Mouse (Mus musculus) urinary bladder, adult 2 months (tissue): ENCODE measurements around the gene Fat3. TPM values are rescaled to one million over a fixed set of nuclear protein-coding genes. Genes with fewer than 3 reads are reported as not detected.

ENCODE experiments used
- DNase-seq: peaks from one replicate; pipeline ENCODE4 v3.0.0; 2022; ENCODE audit warnings: low spot score
- polyA plus RNA-seq: library from polyadenylated mRNA; depleted of rRNA; stranded (reverse); fragments of >200 nt; gene quantifications from 2 replicates; pipeline ENCODE4 v1.2.3, GENCODE M21; 2012

Fat3 gene
- polyA plus RNA-seq, 1 experiment: 1.5 TPM

- DNase-seq: no peak
Observed at GRCm38 (mm10) chr9:16437805-16438204, 63.3 kb downstream of the Fat3 start.

DNA sequence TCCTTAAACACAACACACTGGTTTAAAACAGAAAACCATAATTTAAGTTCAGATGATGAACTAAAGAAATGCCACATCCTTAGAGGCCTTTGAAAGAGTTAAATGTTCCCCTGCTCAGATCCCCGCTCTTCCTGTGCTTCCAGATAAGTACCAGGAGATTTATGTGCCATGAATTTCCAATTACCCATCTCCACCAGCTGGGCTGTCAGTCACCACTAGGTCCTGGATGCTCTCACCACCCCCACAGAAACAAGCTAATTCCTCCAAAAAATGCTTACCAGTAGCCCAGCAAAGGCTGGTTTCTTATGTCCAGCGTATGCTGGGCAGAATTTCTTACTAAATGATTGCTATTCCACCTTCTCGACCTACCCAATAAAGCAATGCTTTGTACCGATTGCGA is 72.5 kb downstream of the Fat3 start:
- DNase-seq: no peak

GRCm38 (mm10) chr9:16422707-16423106 is 78.4 kb downstream of the Fat3 start:
- DNase-seq: no peak

DNA sequence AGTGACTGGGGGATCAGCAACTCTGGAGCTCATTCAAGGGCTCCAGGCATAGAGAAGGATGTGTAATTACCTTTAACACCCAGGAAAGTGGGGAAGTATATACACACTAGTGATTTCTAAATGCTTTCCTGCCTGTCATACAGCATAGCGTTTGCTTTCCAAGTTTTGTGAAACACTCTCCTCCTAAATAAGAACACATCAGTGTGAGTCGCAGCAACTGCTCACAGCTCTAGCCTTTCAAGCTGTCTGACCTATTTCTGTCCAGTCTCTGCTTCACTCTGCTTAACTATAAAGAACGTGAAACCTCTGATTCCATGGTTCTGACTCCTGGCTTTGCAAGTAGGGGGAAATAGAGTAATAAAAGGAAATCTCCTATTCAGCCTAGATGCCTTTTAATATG is 98.3 kb downstream of the Fat3 start:
- DNase-seq: no peak

GRCm38 (mm10) chr9:16398734-16399686 is 102.1 kb downstream of the Fat3 start:
- DNase-seq: no peak

- DNase-seq: no peak
Observed at GRCm38 (mm10) chr9:16389141-16389540, 111.9 kb downstream of the Fat3 start.

- no peak for DNase-seq
Observed at GRCm38 (mm10) chr9:16387527-16387926, 113.6 kb downstream of the Fat3 start.

- DNase-seq: no peak
Observed at GRCm38 (mm10) chr9:16363713-16364112, 137.4 kb downstream of the Fat3 start.

GRCm38 (mm10) chr9:16361811-16362210 is 139.3 kb downstream of the Fat3 start:
- DNase-seq: no peak

DNA sequence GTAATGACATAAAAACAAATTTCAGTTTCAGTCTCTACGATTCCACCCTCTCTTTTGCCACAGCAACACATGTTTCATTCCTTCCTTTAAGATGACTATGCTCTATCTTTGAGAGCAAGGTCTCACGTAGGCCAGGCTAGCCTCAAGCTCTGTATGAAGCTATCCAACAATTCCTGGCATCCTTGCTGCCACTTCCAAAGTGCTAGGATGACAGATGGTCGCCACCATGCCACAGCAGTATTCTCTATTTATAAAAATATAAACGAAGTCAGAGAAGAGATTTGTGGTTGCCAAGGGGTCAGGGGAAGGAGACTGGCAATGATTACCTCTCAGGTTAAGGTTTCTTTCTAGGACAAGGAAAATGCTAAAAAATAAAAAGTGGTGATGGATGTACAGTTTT is 144.4 kb downstream of the Fat3 start:
- DNase-seq: no peak

- no peak for DNase-seq
Observed at GRCm38 (mm10) chr9:16354906-16355305, 146.2 kb downstream of the Fat3 start.

- DNase-seq: no peak
Observed at GRCm38 (mm10) chr9:16353049-16353724, 147.9 kb downstream of the Fat3 start.

GRCm38 (mm10) chr9:16352486-16353048 is 148.5 kb downstream of the Fat3 start:
- DNase-seq: no peak

- DNase-seq: no peak
Observed at GRCm38 (mm10) chr9:16344902-16345855, 155.9 kb downstream of the Fat3 start.

- DNase-seq: no peak
Observed at GRCm38 (mm10) chr9:16343191-16343590, 157.9 kb downstream of the Fat3 start.

- DNase-seq: no peak
Observed at GRCm38 (mm10) chr9:16342577-16342976, 158.5 kb downstream of the Fat3 start.

GRCm38 (mm10) chr9:16330290-16330984 is 170.6 kb downstream of the Fat3 start:
- no peak for DNase-seq

DNA sequence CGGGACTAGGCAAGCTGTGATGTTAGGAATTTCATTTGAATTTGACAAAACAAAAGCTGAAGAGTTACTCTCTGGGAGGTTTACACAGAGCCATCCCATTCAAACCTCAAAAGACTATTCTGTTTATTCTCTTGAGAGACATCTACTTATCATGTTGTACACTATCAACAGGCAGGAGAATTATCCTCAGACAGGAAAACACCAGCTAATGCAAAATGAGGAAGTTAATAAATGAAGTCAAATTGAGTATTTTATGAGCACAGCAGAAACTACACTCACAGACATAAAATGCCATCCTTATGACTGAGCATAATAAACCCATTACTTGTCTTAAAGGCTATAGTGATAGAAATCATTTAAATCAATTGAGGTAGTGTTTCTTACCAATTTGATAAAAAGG is 182.1 kb downstream of the Fat3 start:
- DNase-seq: no peak

DNA sequence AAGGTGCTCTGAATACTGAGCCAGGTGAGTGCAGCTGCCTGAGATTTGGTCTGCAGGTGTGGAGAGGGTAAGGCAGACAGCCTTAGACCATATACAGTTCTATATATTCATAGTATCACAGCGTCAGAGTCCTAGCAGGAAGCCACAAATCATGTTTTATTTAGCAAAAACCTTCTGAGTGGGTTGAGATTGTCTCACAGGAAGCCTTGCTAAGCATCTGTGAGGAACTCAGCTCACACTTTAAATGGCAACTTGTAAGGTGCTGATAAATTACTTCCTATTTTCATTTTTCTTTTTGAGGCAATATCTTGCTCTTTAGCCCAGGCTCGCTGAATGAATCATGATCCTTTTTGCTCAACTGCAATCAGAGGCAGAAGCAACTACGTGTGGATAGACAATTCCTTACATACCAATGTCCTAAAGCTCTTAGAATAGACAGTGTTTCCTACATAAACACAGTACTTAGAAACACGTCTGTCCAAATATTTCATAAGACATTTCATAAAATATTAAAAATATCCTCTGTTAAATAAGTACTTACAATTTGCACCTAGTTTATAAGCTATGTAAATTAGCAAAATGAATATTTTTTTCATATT is 188.4 kb downstream of the Fat3 start:
- DNase-seq: no peak
